Mouse (Mus musculus) kidney, adult 8-10 months (tissue): Measurements from ENCODE around the gene Agtpbp1.

Experiments
- DNase-seq, 2 experiments: peaks; one replicate each; pipeline ENCODE4 v3.0.0; 2022

Agtpbp1 gene

DNA sequence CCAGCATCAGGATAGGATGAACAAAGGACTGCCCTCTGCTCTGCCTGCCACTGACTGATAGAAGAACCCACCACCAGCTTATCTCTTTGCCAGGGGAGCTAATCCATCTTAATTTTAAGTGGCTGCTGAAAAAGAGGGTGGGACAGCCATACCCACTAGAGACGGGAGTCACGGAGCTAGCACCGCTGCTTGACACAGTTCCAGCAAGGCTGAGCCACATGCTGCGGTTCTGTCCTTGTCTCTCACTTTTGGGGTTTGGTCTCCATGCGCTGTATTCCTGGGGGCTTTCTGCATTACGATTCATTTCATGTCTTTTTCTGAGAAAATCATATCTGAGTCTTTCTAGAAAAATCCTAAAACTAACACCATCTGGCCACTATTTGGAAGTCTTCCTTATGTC lies 13.9 kb downstream of the Agtpbp1 start:
- DNase-seq: no peak

DNA sequence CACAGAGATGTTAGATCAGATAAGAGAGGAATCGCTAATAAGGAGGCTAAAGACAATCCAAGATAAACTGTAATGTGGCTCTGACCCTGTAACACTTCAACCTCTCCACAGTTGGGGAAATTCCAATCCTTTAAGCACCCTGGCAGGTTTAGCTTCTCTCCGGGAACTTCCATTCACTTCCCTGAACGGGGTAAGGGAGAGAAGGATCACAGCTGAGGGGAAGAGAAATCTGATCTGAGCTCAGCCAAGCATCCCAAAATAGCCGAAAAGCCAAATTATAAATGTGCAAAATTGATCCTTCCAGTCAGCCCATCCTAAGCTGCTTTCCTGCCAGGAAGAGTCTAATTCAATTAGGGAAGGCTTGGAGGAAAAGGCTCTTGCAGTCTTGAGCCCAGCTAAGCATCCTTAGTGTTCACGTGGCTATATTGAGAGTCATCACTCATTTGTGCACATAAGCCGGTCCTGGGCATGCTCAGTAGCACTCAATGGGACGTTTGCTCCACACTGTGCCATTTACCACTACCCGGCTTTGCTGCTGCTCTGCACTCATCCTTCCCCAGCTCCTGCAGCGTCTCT lies 19.0 kb downstream of the Agtpbp1 start:
- DNase-seq: no peak

DNA sequence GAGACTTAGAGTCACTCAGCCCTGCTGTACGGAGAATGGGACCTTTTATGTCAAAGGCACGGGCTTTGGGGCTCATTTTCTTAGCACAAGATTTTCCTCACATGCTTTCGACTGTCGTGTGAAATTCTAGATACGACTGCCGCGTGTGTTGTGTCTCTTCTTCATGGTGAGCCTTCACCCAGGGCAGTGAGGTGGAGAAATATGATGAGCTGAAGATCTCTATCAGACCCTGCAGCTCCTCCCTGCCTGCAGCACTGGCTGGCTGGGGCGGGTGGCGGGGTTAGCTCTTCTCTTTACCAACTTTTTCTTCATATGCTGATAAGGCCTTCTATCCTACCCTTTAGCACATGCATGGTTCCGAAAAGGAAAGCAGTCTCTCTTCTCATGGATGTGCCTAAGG lies 20.1 kb downstream of the Agtpbp1 start:
- no peak for DNase-seq

GRCm38 (mm10) chr13:59564505-59564904 lies 20.5 kb downstream of the Agtpbp1 start:
- no peak for DNase-seq

GRCm38 (mm10) chr13:59562471-59562870 lies 22.6 kb downstream of the Agtpbp1 start:
- no peak for DNase-seq

DNA sequence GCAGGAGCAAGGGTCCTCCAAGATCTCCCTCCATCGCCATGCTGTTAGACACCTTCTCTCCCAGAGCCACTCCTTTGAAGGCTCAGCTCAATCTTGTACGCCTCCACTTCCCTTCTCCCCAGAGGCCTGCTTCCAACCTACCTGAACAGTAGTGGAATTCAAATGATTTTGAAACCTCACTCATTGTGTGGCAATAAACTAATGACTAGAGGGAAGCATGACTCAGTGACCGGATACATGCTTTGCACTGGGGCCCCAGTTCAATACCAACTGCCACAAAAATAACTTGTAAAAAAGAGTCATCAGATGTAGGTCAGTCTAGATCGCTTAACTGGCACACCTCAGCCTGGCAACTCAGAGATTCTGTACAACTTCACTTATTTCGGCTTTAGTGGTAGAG lies 26.3 kb downstream of the Agtpbp1 start:
- DNase-seq: no peak

- DNase-seq: peak; percentile 79 to 80
Observed at GRCm38 (mm10) chr13:59557185-59557985, 27.6 kb downstream of the Agtpbp1 start.

DNA sequence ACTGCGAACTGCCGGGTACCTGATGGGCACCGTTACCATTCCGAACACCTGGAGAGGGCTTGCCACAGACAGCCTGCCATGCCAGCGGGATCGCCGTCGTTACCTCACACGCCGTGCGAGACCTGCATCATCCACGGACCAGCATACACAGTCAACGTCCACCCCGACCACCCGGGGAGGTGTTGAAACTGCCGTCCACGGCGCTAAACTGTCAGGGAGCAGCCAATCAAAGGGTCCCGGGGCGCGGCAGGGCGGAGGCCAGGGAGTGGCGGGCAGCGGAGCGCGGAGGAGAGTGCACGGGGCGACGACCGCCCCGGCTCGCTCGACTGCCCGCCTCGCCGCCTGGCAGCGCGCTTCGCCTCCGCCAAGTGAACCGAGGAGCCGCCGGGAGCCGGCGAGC lies 28.4 kb downstream of the Agtpbp1 start:
- DNase-seq: peak; percentile 42 to 48

DNA sequence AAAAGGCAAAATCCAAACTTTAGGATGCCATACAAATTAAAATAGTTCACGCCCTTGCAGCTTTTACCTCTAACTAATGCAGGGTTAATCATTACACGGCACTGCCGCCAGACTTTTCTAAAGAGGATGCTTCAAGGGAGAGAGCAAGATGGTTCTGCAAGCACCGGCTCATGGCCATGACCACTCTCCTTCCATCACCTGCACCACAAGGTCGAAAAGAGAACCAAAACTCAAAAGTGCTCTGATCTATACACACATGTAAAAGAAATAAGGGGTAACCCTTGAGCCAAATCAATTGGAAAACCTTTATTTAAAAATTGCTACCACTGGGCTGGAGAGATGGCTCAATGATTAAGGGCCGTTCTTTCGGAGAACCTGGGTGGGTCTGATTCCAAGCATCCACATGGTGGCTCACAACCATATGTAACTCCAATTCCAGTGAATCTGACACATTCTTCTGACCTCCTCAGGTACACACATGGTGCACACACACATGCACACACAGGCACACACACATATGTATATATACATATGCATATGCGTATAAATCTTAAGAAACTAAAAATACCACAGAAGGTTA lies 29.3 kb downstream of the Agtpbp1 start:
- peak in 1 of 2 experiments; percentile 7 for DNase-seq

DNA sequence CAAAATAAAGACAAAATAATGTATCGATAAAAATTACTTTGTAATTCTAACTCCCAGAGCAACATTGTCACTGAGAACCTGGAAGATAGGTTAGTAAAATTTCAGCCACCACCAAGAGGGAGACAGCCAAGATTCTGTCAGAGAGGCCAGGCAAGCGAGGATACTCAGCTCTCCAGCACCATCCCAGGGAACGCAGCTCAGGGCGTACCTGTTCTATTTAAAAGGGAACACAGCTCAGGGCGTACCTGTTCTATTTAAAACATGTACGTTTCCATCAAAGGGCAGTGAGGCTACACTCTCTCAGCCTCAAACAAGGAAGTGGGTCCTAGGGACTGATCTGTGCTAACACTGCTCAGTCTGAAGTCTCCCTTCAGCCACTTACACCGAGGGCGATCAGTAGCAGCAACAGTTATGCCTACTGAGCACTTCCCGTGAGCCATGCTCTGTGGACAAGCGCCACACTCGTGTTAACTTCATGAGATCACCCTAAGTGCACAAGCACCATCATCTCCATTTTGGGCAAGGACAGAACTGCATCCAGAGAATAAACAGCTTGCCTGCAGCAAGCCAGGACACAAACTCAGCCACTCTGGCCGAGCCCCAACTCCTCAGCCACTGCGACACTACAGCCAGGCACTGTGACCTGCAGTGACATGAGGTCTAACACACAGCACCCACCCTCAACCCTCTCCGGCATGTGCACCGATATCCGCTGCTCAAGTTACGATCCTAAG lies 30.1 kb downstream of the Agtpbp1 start:
- DNase-seq: no peak

DNA sequence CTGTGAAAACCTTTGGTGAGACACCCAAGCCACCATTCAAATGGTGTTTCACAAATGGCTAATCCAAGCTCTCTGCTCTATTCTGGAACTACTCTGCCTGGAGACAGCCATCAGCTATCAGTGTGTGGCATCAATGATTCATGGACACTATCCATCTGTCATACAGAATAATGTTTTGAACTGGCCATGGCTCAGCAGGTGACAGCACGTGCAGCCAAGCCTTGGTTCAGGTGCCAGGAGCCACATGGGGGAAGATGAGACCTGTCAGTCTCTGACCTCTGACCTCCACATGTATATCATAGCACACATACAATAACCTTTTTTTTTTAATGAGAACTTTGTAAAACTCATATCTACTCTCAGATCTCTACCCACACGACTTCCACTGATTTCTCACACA lies 32.3 kb downstream of the Agtpbp1 start:
- no peak for DNase-seq

GRCm38 (mm10) chr13:59552286-59552685 lies 32.7 kb downstream of the Agtpbp1 start:
- no peak for DNase-seq

DNA sequence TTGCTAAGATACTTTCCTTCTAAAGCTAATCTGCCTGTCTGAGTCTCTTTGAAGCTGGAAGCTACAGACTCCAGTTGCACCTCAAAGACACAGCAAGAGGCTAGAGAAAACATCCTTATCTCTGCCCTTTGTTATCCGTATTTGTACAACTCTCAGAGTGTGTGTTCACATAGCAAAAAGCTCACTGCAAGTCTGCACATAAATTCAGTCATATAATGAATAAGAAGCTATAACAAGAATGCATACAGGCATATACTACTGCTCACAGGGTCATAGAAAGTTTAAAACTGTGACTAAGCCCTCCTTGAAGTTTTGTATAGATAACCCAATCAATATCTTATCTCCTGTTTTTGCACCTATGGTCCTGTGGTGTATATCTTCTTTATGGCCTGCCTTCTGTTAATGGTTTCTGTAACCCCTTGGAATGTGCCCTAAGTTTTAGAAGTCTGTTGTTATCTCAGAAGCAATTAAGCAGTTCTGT lies 35.7 kb downstream of the Agtpbp1 start:
- no peak for DNase-seq

DNA sequence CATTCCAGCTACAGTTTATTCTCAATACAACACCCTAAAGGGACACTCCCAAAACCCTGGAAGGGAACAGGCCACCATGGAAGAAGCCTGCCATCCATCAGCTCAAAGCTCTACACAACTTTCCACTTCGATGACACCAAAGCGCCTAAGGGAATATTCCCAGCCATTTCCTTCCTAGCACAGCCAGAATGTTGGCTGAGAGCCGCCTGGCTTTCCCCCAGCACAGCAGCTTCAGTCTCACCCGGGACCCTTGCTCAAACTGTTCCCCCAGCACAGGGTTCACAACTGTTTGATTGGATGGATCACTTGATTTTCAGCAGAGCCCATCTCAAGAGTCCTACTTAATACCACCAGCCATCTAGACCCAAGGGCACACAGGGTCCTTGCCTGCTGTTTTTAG lies 37.3 kb downstream of the Agtpbp1 start:
- DNase-seq: peak; percentile 29

DNA sequence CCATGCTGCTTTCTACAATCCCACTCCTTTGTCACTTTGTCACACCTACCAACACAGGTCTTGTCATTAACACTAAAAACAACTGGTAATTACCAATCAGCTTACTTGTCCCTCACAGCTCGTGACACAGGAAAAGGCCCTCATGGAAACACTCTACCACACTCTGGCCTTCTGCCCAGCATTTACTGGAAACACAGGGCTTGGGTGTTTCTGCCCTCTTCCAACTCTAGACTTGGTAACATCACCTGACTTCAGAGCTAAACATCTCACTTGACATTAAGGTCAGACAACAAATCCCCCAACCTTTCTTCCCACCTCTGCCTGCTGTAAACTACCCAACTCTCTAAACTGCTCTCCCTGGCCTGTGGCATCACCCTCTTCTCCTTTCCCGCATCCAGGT lies 37.9 kb downstream of the Agtpbp1 start:
- peak; percentile 16 to 47 for DNase-seq

- no peak for DNase-seq
Observed at GRCm38 (mm10) chr13:59542411-59542810, 42.6 kb downstream of the Agtpbp1 start.

GRCm38 (mm10) chr13:59540030-59540429 lies 45.0 kb downstream of the Agtpbp1 start:
- no peak for DNase-seq

- DNase-seq: no peak
Observed at GRCm38 (mm10) chr13:59538661-59539060, 46.4 kb downstream of the Agtpbp1 start.

- no peak for DNase-seq
Observed at GRCm38 (mm10) chr13:59536631-59537030, 48.4 kb downstream of the Agtpbp1 start.

DNA sequence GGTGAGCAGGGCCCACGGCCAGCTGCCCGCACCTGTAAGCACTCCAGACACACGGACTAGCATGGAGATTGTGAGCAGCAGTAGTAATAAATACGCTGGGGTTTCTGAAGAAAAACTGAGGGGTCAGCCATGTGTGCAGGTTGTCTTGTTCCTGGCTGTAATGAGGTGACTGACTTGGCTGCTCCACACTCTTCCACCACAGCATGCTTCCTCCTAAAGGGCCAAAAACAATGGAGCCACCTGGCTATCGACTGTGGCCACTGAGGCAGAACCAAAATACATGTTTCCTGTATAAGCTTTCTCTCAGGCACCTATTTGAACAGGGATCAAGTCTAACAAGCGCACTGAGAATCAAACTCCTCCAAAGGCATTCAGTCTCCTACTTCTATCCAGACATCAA lies 49.3 kb downstream of the Agtpbp1 start:
- DNase-seq: no peak

GRCm38 (mm10) chr13:59534301-59534700 lies 50.7 kb downstream of the Agtpbp1 start:
- no peak for DNase-seq

GRCm38 (mm10) chr13:59533331-59533730 lies 51.7 kb downstream of the Agtpbp1 start:
- no peak for DNase-seq

GRCm38 (mm10) chr13:59531203-59531602 lies 53.8 kb downstream of the Agtpbp1 start:
- DNase-seq: no peak
